Mouse (Mus musculus) cerebellum, postnatal 14 days (tissue): ENCODE data around the gene Cacna1a.

Source experiments
- DNase-seq, 2 experiments: peaks; one replicate each; pipeline ENCODE4 v3.0.0; 2021; ENCODE audit warnings: mixed read lengths in 2 of 2

Gene Cacna1a

DNA sequence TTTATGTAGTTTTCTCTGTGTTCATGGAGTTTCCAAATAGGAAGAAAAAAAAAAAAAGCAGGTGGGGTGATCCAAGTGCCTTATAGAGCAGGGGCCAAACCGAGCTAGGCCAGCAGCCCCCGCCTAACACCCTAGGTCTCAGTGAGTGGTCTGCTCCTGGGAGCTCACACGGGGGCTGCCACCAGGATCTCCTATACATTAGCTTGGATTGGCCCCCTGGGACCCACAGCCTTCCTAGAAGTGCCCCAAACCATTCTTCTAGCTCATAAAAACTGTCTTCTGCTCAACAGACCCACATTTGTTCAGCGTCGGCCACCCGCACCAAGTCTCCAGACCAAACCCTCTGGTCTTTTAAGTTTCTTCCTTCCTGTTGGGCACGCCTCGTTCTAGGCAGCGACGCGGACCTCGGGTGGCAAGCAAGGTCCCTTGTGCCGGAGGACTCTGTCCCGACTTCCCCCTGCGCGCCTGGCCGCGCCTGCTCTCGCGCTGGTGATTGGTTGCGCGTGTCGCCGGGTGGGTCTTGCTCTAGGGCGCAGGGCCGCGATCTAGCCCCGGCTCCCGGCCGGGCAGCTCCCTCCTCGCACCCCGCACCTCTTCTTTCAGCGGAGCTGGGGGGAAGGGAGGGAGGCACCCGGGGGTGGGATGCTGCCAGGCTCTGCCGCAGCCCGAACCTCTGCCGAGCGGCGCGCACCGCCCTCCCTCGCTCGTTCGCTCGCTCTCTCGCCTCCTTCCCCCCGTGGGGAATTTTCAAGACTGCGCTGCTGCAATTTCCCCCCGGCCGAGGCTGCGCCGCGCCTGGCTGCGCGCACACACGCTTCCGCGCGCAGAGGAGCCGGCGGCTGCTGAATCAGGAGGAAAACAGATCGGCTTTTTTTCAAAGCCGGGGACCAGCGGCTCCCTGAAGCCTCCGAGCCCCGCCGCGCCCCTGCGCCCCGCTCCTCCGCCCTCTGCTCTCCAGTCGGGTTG lies 25.9 kb downstream of the Cacna1a start:
- peak; percentile 77 to 84 for DNase-seq

- peak in 1 of 2 experiments; percentile 54 for DNase-seq
These were observed 26.7 kb downstream of the Cacna1a start for GRCm38 (mm10) chr8:84414918-84415317.

- DNase-seq = peak; percentile 64 to 73
These were observed 27.2 kb downstream of the Cacna1a start for GRCm38 (mm10) chr8:84415378-84415898.

GRCm38 (mm10) chr8:84416041-84416440 lies 27.8 kb downstream of the Cacna1a start:
- DNase-seq = peak; percentile 48 to 49

DNA sequence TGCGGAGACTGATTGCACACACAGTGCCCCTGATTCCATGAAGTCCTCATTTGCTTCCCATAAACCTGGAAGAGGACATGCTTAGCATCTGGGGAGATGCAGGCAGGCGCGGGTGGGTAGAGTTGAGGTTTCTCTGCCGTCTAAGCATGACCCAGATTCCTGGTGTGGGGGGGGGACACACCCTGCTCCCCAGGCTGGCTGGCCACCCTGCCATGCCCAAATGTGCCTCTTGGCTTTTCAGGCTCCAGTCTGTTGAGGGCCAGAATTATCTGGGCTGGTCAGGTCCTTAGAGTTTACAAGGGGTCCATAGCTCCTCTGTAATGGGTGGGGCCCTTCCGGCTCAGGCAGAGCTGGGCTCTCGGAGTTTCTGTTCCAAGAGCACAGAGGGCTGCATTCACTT lies 28.7 kb downstream of the Cacna1a start:
- peak; percentile 63 to 68 for DNase-seq

GRCm38 (mm10) chr8:84417840-84418239 lies 29.6 kb downstream of the Cacna1a start:
- DNase-seq = peak; percentile 82 to 83

- no peak for DNase-seq
These were observed 36.2 kb downstream of the Cacna1a start for GRCm38 (mm10) chr8:84424426-84424825.

DNA sequence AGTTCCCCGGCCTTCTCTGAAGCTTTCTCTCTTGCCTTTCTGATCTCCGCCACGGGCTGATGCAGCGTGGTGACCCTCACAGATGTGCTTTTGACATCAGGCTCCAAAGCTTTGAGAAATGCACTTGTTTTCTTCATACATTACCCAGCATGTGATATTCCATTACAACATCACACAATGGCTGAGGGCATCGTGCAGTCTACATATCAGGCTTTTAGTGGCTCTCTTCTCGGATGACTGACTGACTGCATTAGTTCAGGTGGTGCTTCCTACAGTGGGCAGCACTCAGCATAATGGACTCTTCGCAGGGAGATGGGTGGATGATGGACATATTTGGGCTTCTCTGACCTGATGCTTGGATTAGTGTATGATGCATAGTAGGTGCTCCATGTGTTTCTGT lies 37.8 kb downstream of the Cacna1a start:
- DNase-seq = no peak

DNA sequence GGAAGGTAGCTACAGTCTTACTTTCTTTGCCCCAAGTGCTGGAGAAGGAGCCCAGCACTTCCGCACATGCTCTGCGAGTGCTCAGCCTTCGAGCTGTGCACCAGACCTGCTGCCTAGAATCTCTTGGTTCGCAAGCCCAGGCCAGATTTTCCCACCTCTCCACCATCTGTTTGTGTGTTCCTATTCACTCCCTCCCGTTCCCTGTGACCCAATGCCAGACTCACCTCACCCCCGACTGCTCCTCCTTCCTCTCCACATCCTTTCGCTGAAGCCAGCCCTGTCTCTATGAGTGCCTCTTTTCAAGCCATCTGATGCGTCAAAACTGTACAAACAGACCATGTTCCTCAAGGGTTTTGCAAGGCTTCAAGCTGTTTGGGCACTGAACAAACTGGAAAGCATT lies 38.3 kb downstream of the Cacna1a start:
- DNase-seq = peak; percentile 89 to 90

DNA sequence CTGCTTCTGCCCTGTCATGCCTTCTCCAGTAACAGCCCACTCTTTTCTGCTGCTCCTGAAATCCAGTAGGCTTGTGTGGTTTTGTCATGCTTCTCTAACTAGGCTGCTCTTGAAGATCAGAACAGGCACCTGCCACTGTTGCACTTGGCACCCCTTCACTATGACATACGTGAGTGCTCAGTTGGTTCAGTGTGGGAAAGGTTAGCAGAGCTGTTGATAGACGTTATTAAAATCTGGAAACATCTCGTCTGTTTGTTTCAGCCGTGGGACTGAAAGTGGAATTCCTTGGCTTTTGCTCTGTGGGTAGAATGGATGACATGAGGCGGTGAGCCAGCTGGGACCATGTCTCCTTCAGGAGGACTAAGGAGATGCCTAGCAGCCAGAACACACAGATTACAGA lies 39.8 kb downstream of the Cacna1a start:
- DNase-seq = peak; percentile 46 to 66

GRCm38 (mm10) chr8:84429014-84429413 lies 40.8 kb downstream of the Cacna1a start:
- no peak for DNase-seq

DNA sequence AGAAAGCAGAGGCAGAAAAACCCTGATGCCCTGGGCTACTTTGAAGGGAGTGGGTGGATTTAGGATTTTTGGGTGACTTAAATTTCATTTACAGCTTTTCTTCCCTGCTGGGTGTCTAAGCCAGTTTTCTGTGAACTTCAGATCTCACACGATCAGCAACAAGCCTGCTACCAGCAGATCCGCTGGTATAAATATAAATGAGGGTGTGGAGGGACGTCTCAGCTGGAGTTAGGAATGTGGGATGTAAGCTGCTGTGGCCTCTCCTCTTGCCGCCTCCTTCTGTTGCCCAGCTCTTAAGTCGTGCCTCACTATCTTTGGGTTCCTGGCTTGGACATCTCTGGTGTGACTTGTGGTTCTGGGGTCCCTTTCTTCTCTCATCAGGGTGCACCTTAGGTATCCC lies 41.3 kb downstream of the Cacna1a start:
- no peak for DNase-seq

- peak; percentile 36 to 49 for DNase-seq
These were observed 47.1 kb downstream of the Cacna1a start for GRCm38 (mm10) chr8:84435370-84435769.

- peak; percentile 83 to 87 for DNase-seq
These were observed 51.6 kb downstream of the Cacna1a start for GRCm38 (mm10) chr8:84439813-84440212.

DNA sequence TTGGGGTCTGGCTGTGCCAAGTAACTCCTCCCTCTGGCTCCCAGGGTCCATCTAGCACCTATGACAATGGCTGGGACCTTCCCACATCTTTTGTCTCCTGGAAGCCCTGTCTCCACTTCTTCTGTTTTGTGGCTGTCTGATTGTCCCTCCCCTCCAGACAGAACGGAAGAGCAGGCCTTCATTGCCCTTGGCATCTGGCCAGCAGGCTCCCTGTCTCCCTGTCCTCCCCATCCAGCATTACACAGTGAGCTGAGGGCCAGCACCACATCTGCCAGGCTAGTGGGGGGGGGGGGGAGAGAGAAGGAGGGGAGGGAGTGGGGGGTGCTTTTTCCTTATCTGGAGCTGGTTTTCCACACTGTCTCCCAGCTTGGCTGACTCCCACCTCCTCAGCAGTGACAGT lies 53.8 kb downstream of the Cacna1a start:
- peak in 1 of 2 experiments; percentile 55 for DNase-seq

DNA sequence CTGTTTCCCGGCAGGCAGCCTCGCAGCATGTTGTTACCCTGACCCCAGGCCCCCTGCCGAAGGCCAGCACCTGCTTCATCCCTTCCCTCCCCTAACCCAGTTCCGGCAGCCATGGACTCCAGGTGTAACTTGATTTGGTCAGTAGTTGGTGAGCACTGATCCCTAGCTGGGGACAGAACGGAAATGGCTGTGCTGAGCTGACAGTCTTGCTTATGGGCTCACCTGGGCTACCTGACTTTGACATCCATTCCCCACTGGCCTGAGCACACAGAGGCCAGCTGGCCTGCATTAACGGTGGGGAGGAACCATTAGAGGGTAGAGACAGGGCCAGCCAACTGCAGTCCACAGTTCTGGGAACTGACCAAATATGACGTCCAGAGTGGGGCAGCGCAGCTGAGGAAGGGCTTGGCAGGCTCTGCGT lies 58.3 kb downstream of the Cacna1a start:
- peak; percentile 72 to 76 for DNase-seq

DNA sequence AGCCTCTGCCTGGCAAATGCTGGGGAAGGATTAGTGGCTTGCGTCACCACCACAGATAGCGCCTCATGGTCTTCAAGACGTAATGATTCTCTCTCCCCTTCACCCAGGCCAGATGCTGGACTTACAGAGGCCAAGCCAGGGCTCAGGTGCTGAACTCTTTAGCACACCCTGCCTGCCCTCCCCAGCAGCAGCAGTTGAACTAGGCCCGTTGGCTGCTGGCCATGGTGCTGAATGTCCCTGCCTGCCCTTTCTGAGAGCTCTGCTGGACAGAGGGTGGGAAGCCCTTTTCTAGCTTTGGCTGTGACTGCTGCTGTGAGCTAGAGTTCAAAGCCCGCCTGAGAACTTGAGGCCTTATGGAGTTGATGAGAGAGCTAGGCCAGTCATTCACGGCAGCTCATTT lies 66.3 kb downstream of the Cacna1a start:
- DNase-seq = peak; percentile 47 to 56

DNA sequence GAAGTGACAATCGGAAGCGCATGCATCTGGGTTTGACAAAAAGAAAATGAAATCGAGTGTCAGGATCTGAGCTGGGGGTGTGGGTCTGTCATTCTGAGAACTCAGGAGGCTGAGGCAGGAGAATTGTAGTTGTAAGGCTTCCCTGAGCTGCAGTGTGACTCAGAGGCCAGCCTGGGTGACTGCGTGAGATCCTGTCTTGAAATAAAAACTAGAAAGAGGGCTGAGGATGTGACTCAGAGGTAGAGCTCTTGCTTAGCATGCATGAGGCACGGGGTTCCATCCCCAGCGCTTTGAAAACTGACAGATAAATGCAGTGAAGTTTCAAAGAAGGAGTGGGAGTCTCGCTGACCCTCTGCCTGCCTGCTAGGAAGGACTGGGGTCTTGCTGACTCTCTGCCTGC lies 70.6 kb downstream of the Cacna1a start:
- no peak for DNase-seq

DNA sequence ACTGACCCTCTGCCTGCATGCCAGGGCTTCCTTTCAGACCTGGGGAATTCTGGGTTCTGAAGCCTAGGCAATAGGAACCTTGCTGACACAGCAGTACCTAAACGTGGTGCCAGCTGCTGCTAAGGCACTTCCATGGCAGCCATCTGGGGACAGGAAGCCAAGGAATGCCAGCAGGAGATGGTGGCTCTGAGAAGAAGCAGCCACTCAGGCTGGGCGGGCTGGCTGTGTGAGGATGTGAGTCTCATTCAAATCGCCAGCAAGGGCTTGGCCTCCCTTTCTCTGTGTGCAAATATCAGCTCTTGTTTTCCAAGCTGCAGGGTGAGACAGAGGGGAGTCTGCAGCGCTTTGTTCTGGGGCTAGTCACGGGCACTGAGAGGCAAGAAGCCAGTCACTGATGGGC lies 71.0 kb downstream of the Cacna1a start:
- DNase-seq = peak; percentile 68 to 75

GRCm38 (mm10) chr8:84460698-84461097 lies 72.5 kb downstream of the Cacna1a start:
- no peak for DNase-seq

GRCm38 (mm10) chr8:84466932-84467331 lies 78.7 kb downstream of the Cacna1a start:
- DNase-seq = peak; percentile 78 to 82

- DNase-seq = no peak
These were observed 80.8 kb downstream of the Cacna1a start for GRCm38 (mm10) chr8:84469076-84469475.

DNA sequence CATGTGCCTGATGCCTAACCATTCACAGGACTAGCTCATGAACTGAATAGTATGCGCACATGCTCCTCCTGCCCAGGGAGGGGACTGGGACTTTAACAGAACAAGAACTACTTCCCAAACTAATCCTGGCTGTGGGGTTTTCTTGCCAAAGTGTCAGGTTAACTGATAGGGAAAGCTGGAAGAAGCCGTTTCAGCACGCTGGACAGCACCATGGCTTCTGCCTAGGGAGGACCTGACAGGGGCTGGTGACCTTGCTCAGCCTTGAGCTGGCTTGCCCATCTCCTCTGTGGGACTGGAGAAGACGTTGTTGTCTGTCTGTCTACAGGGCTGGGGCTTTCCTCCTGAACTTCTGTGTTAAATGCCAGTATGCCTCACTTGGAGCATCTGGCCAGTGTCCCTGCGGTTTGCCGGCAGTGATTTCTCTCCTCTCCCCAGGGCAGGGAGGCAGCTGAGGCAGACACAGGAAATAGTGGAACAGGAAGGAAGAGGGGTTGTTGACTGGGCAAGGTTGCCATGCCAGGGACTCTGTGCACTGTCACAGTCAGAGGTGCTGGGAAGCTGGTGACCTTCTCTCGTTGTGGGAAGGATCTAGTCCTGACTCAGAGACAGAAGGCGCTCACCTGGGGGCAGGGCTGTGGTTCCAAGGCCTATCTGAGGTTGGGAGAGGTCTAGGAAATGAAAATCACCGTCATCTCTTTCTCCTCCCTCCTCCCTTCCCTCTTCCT lies 83.2 kb downstream of the Cacna1a start:
- peak; percentile 69 to 73 for DNase-seq
